Mouse (Mus musculus) myocyte (in vitro differentiated cells): ENCODE results near the gene Gm10100. TPM values are rescaled to one million over a fixed set of nuclear protein-coding genes. Genes with fewer than 3 reads are reported as not detected.
"Not testable (repeated sequence)": the region's sequence is repeated elsewhere in the genome, so short reads cannot be mapped to it uniquely, and the experiment has no call there.

Experiments
- H3K27me3 ChIP-seq: one replicate; pipeline ENCODE4 v1.6.1; 2011; ENCODE audit not compliant: control insufficient read depth, insufficient read depth, insufficient read length
- H3K36me3 ChIP-seq: one replicate; pipeline ENCODE4 v1.6.1; 2011; ENCODE audit not compliant: control insufficient read depth, insufficient read depth
- H3K4me2 ChIP-seq: one replicate; pipeline ENCODE4 v1.6.1; 2011; ENCODE audit warnings: low read depth, control low read depth
- H3K4me3 ChIP-seq: one replicate; pipeline ENCODE4 v1.5.1; 2011; ENCODE audit warnings: mild to moderate bottlenecking, control low read depth, moderate library complexity
- H3K79me2 ChIP-seq: one replicate; pipeline ENCODE4 v1.6.1; 2011; ENCODE audit not compliant: control insufficient read depth, insufficient read depth
- H3ac ChIP-seq: one replicate; pipeline ENCODE4 v1.6.1; 2011; ENCODE audit not compliant: control insufficient read depth, insufficient read length
- CEBPB ChIP-seq: IDR thresholded peaks from 2 replicates; pipeline ENCODE4 v1.6.1; 2011; ENCODE audit warnings: mild to moderate bottlenecking, moderate library complexity; ENCODE audit not compliant: poor library complexity, insufficient read depth, severe bottlenecking
- E2F4 ChIP-seq: IDR thresholded peaks from one replicate; pipeline ENCODE4 v1.6.1; 2011; ENCODE audit warnings: mild to moderate bottlenecking, control low read depth, moderate library complexity; ENCODE audit not compliant: insufficient read depth
- MAX ChIP-seq: IDR thresholded peaks from one replicate; pipeline ENCODE4 v1.6.1; 2011; ENCODE audit warnings: low read depth, mild to moderate bottlenecking, control low read depth
- MYOD1 ChIP-seq, 3 experiments: IDR thresholded peaks; one replicate each; pipeline ENCODE4 v1.6.1; 2011; ENCODE audit warnings: control low read depth in 2 of 3, low read depth in 2 of 3, mild to moderate bottlenecking in 2 of 3, moderate library complexity in 1 of 3; ENCODE audit not compliant: insufficient read length in 2 of 3, control insufficient read depth in 1 of 3
- MYOG ChIP-seq, 3 experiments: IDR thresholded peaks; one replicate each; pipeline ENCODE4 v1.6.1; 2011; ENCODE audit warnings: control low read depth in 2 of 3, low read depth in 2 of 3, mild to moderate bottlenecking in 2 of 3; ENCODE audit not compliant: insufficient read length in 2 of 3, control insufficient read depth in 1 of 3, insufficient read depth in 1 of 3
- POLR2A ChIP-seq: IDR thresholded peaks from one replicate; pipeline ENCODE4 v1.6.1; 2011; ENCODE audit warnings: low read depth, mild to moderate bottlenecking, control low read depth, moderate library complexity; ENCODE audit not compliant: insufficient read length
- POLR2AphosphoS2 ChIP-seq: IDR thresholded peaks from one replicate; pipeline ENCODE4 v1.6.1; 2011; ENCODE audit warnings: low read depth, control low read depth; ENCODE audit not compliant: insufficient read length
- REST ChIP-seq: IDR thresholded peaks from one replicate; pipeline ENCODE4 v1.6.1; 2011; ENCODE audit warnings: mild to moderate bottlenecking, control low read depth, moderate library complexity; ENCODE audit not compliant: insufficient read depth, insufficient read length
- SRF ChIP-seq: IDR thresholded peaks from one replicate; pipeline ENCODE4 v1.6.1; 2011; ENCODE audit warnings: low read depth; ENCODE audit not compliant: control insufficient read depth, insufficient read length
- TCF12 ChIP-seq: IDR thresholded peaks from one replicate; pipeline ENCODE4 v1.6.1; 2011; ENCODE audit warnings: mild to moderate bottlenecking, control low read depth; ENCODE audit not compliant: poor library complexity, insufficient read depth, severe bottlenecking
- TCF3 ChIP-seq: IDR thresholded peaks from one replicate; pipeline ENCODE4 v1.6.1; 2011; ENCODE audit warnings: low read depth, control low read depth; ENCODE audit not compliant: insufficient read length
- USF1 ChIP-seq: IDR thresholded peaks from one replicate; pipeline ENCODE4 v1.6.1; 2011; ENCODE audit warnings: low read depth, mild to moderate bottlenecking, control low read depth, moderate library complexity
- polyA plus RNA-seq: library from polyadenylated mRNA; unstranded; fragments of >200 nt; fragmentation: generic; extraction: Trizol; gene quantifications from one replicate; pipeline ENCODE4 v1.2.1, GENCODE M21; 2012; ENCODE audit warnings: missing spikeins

The Gm10100 gene
- polyA plus RNA-seq, 1 experiment, result not detected

- H3K27me3 ChIP-seq, result peaks cover 6% of the 10 kb centered on the region
- TF ChIP-seq MYOD1 (IDR thresholded peaks at IDR 0.05; ENCODE audit: control insufficient read depth in 1 of 3, insufficient read length in 2 of 3, low read depth in 2 of 3) (no peak), MAX (no peak), POLR2A (no peak), CEBPB (no peak), USF1 (no peak), REST (no peak), TCF12 (no peak), TCF3 (no peak), SRF (no peak), E2F4 (no peak), MYOG (IDR thresholded peaks at IDR 0.05; ENCODE audit: control insufficient read depth in 1 of 3, insufficient read depth in 1 of 3, insufficient read length in 2 of 3, low read depth in 2 of 3) (no peak), POLR2AphosphoS2 (no peak)
These were observed 27.2 kb downstream of the Gm10100 start for GRCm38 (mm10) chr10:77753448-77753847.

GRCm38 (mm10) chr10:77759582-77759981 lies 33.3 kb downstream of the Gm10100 start, which contains the start of gene Gm3233:
Gene Gm3233 (minus strand): TSS chr10:77759682.
- not testable (repeated sequence) for H3ac ChIP-seq, H3K4me2 ChIP-seq

More at GRCm38 (mm10) chr10:77753448-77753847, 27.2 kb downstream of the Gm10100 start:
- H3K4me3 ChIP-seq, result no peak overlapping the region
- H3K36me3 ChIP-seq, result no peaks in the 10 kb centered on the region
- no peaks in the 10 kb centered on the region for H3K79me2 ChIP-seq
- no peak overlapping the region for H3ac ChIP-seq
- H3K4me2 ChIP-seq, result no peak overlapping the region

GRCm38 (mm10) chr10:77769727-77770126 lies 43.4 kb downstream of the Gm10100 start:
- H3K4me2 ChIP-seq, result no peak overlapping the region
- H3K27me3 ChIP-seq, result no peaks in the 10 kb centered on the region
- no peaks in the 10 kb centered on the region for H3K79me2 ChIP-seq
- H3K36me3 ChIP-seq, result no peaks in the 10 kb centered on the region
- no peak overlapping the region for H3ac ChIP-seq
- H3K4me3 ChIP-seq, result no peak overlapping the region
- no peak for TF ChIP-seq MYOD1 (IDR thresholded peaks at IDR 0.05; ENCODE audit: control insufficient read depth in 1 of 3, insufficient read length in 2 of 3, low read depth in 2 of 3)
- TF ChIP-seq TCF3, result no peak
- TF ChIP-seq MAX, result no peak
- TF ChIP-seq SRF, result no peak
- TF ChIP-seq POLR2AphosphoS2, result no peak
- no peak for TF ChIP-seq USF1
- no peak for TF ChIP-seq MYOG (IDR thresholded peaks at IDR 0.05; ENCODE audit: control insufficient read depth in 1 of 3, insufficient read depth in 1 of 3, insufficient read length in 2 of 3, low read depth in 2 of 3)
- TF ChIP-seq TCF12, result no peak
- TF ChIP-seq CEBPB, result no peak
- TF ChIP-seq E2F4, result no peak
- TF ChIP-seq POLR2A, result no peak
- no peak for TF ChIP-seq REST

More at GRCm38 (mm10) chr10:77759582-77759981, 33.3 kb downstream of the Gm10100 start, which contains the start of gene Gm3233:
- H3K36me3 ChIP-seq, H3K4me3 ChIP-seq, H3K79me2 ChIP-seq, H3K27me3 ChIP-seq: not testable (repeated sequence)

- not testable (repeated sequence) for H3ac ChIP-seq, H3K36me3 ChIP-seq, H3K4me3 ChIP-seq, H3K27me3 ChIP-seq, H3K79me2 ChIP-seq, H3K4me2 ChIP-seq
These were observed 44.9 kb downstream of the Gm10100 start, which contains the start of gene Gm3238 for GRCm38 (mm10) chr10:77771225-77771624. Gene Gm3238 (minus strand): TSS chr10:77771325.

GRCm38 (mm10) chr10:77772142-77772541 lies 45.9 kb downstream of the Gm10100 start:
- H3K4me2 ChIP-seq, H3K27me3 ChIP-seq, H3K4me3 ChIP-seq, H3K79me2 ChIP-seq, H3K36me3 ChIP-seq, H3ac ChIP-seq: not testable (repeated sequence)

Other genes starting within 250 kb of the Gm10100 start
- 34.4 TPM for gene Fam207a, start 210.7 kb upstream of the Gm10100 start, polyA plus RNA-seq
- gene Itgb2, start 196.2 kb upstream of the Gm10100 start, polyA plus RNA-seq, result 1.3 TPM
- gene Pttg1ip, start 144.8 kb upstream of the Gm10100 start, polyA plus RNA-seq, result 237 TPM
- gene Sumo3, start 120.4 kb upstream of the Gm10100 start, polyA plus RNA-seq, result 127 TPM
- 8.8 TPM for gene Gm49325, start 120.3 kb upstream of the Gm10100 start, polyA plus RNA-seq
- gene Ube2g2, start 104.2 kb upstream of the Gm10100 start, polyA plus RNA-seq, result 181 TPM
- gene Tspear, start 39.9 kb upstream of the Gm10100 start, polyA plus RNA-seq, result not detected
- gene Gm19402, start 35.7 kb upstream of the Gm10100 start, polyA plus RNA-seq, result not detected
- gene Gm9508, start 29.3 kb upstream of the Gm10100 start, polyA plus RNA-seq, result not detected
- gene Gm10272, start 19.9 kb upstream of the Gm10100 start, polyA plus RNA-seq, result not detected
- not detected for gene Gm10024, start 15.0 kb upstream of the Gm10100 start, polyA plus RNA-seq
- gene Gm10142, start 10.7 kb upstream of the Gm10100 start, polyA plus RNA-seq, result not detected
- not detected for gene Krtap12-1, start 5.9 kb upstream of the Gm10100 start, polyA plus RNA-seq
- not detected for gene Gm18596, start 16.2 kb downstream of the Gm10100 start, polyA plus RNA-seq
- not detected for gene Gm9736, start 24.9 kb downstream of the Gm10100 start, polyA plus RNA-seq
- gene Gm3233, start 33.2 kb downstream of the Gm10100 start, polyA plus RNA-seq, result not detected
- gene Gm3238, start 44.8 kb downstream of the Gm10100 start, polyA plus RNA-seq, result not detected
- gene Gm7138, start 50.5 kb downstream of the Gm10100 start, polyA plus RNA-seq, result not detected
- not detected for gene Gm3250, start 56.1 kb downstream of the Gm10100 start, polyA plus RNA-seq
- gene Gm7137, start 61.7 kb downstream of the Gm10100 start, polyA plus RNA-seq, result not detected
- gene Gm9639, start 68.6 kb downstream of the Gm10100 start, polyA plus RNA-seq, result not detected
- not detected for gene Gm19668, start 72.6 kb downstream of the Gm10100 start, polyA plus RNA-seq
- gene Gm9507, start 85.4 kb downstream of the Gm10100 start, polyA plus RNA-seq, result not detected
- gene Gm2696, start 88.2 kb downstream of the Gm10100 start, polyA plus RNA-seq, result not detected
- gene Krtap10-4, start 100.6 kb downstream of the Gm10100 start, polyA plus RNA-seq, result not detected
- not detected for gene Krtap10-10, start 109.5 kb downstream of the Gm10100 start, polyA plus RNA-seq
- gene Gm36176, start 120.3 kb downstream of the Gm10100 start, polyA plus RNA-seq, result not detected
- not detected for gene Gm10318, start 126.4 kb downstream of the Gm10100 start, polyA plus RNA-seq
- not detected for gene Gm3285, start 135.5 kb downstream of the Gm10100 start, polyA plus RNA-seq
- gene Lrrc3, start 176.1 kb downstream of the Gm10100 start, polyA plus RNA-seq, result 0.01 TPM
- gene Trpm2, start 244.1 kb downstream of the Gm10100 start, polyA plus RNA-seq, result not detected